Mouse (Mus musculus) activated CD4-positive, CD25-positive, alpha-beta regulatory T cell, adult 4 months (primary cell): ENCODE results near the gene Ssr4. TPM values are rescaled to one million over a fixed set of nuclear protein-coding genes. Genes with fewer than 3 reads are reported as not detected.
"Not testable (repeated sequence)": the region's sequence is repeated elsewhere in the genome, so short reads cannot be mapped to it uniquely, and the experiment has no call there.

Source experiments
- ATAC-seq: one replicate; pipeline ENCODE4 v1.8.0; 2017
- polyA plus RNA-seq, 2 experiments: library from polyadenylated mRNA; unstranded; fragments of 100-300 nt; shearing (Covaris generic); gene quantifications; one replicate each; pipeline ENCODE4 v1.2.1; 2017

The Ssr4 gene
- 100 to 1,000 TPM; 233 to 244 TPM for polyA plus RNA-seq

DNA sequence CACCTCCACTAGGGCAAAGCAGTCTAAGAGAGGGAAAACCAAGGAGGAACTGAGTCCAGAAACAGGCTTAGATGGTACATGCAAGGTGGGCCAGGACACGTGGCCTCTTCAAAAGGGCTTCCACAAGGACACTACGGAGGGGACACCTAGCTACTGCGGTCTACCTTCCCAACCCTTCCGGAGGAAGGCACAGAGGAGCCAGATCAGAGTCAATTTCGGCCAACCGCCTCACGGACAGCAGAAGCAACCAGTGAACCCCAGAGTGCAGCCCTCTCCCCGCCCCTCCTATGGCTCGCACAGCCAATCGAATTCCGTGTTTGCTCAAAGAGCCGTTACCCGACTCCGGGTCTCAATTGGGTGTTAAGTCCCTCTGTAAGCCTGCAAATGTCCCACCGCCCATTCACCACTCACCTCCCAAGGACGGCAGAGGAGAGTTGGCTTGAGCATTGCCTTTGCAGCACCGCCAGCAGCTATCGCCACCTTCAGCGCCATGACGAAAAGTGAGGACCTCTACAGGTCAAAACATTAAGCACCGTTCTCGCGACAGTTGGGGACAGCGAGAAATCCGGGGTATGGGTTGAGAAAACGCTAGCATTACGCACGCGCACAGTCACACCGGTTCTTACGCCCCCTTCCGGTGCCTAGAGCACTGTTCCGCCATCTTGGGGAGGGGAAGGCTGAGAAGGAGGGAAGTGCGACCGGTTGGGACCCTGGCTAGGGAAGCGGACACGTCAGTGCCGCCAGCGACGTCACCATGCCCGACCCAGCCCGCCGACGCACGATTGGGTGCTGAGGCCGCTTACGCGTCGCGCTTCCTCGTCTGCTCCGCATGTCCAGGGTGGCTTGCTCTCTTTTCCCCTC lies at the start of gene Ssr4, which contains the start of gene Idh3g:
Gene Ssr4, plus strand, starts transcription at position 665 of the 861 bp plus-strand sequence.
Gene Idh3g, minus strand, starts transcription at position 534 of the 861 bp plus-strand sequence.
- ATAC-seq: peak; percentile 88

DNA sequence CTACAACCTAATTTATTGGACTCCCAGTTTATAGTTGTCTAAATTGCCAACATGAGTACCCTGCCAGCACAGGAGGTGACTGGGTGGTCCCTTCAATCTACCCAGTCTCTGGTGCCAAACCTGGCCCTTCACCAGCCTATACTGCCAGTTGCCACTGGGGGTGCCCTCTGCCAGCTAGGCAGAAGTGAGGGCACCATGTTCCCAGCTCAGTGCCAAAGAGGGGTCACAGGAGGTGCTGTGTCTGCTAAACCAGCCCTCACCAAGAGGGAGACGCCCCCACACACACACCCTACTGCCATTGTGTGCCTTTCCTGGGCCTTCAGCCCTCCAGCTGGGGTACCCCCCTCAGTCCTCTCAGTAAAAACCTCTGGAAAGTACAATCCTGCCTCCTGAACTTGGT lies 48.7 kb upstream of the Ssr4 start:
- ATAC-seq: no peak

DNA sequence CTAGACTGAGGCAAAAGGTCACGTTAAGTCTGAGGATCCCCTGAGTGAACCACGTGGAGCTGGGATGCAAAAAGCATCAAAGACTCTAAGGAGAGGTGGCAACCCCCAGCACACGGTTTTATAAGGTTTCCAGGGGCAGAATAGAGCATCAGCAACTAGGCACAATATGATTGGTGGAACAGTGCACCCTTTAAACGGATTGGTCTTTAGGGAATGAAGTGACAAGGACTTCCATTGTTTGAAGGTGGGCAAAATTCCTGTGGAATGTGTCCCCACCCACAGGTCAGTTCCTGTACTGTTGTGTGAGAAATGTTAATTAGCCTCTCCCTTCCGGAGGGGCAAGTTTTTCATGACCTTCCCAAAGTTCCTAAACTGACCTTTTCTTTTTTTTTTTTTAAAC lies 47.7 kb upstream of the Ssr4 start:
- ATAC-seq: no peak

DNA sequence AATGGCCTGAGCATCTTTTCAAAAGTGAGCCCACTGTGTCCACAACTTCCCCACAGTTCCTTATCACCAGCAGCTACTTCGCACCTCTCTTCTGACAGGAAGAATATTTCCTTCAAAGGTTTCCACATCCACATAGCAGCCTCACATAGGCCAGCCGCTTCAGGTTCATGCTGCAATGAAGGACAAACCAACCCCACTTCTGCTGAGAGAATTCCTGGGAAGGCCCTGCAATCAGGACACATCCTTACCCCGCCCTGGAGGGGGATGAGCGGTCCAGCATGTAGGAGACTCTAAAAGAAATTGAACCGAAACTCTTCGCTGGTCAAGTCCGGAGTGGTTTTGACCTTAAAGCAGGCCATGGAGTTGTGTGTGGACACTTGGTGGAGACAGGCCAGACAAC lies 47.0 kb upstream of the Ssr4 start:
- not testable (repeated sequence) for ATAC-seq

DNA sequence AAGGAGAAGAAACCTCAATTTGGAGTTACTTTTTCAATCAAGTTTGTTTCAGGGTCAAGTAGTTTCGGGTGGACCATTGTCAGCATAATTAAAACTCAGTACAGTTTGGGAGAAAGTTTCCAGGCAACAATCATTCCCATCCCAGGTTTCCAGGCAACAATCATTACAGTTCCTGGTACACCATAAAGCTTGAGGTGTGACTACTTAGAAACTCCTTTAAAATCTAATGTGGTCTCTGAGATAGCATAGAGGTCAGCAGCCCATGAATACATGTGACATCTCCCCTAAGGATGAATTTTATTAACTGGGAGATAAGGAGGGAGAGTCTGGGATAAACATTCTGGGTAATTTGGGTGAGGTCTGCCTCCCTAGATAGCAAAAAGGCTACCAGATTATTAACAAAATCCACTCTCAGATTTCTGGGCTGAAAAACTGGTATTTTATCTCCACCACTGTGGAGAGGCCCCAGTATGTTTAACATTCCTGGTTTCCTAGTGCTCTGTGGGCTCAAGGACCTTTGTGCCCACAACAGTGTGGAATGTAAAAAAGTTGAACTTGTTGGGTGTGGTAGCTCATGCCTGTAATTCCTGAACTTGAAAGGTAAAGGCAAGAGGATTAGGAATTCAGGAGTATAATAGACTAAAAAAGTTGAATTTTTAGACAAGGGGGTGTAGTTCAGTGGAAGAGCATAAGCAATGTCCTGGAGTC lies 41.9 kb upstream of the Ssr4 start:
- no peak for ATAC-seq

DNA sequence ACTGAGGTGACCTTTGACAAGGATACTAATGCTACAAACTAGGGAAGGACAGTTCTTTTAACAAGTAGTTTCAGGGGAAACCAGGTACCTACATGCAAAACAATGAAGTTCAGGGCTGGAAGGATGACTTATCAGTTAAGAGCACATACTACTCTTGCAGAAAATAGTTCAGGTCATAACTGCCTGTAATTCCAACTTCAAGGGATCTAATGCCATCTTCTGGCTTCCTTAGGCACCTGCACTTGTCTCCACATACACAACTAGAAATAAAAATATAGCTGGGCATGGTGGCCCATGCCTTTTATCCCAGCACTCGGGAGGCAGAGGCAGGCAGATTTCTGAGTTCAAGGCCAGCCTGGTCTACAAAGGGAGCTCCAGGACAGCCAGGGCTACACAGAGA lies 37.9 kb upstream of the Ssr4 start:
- ATAC-seq: no peak

DNA sequence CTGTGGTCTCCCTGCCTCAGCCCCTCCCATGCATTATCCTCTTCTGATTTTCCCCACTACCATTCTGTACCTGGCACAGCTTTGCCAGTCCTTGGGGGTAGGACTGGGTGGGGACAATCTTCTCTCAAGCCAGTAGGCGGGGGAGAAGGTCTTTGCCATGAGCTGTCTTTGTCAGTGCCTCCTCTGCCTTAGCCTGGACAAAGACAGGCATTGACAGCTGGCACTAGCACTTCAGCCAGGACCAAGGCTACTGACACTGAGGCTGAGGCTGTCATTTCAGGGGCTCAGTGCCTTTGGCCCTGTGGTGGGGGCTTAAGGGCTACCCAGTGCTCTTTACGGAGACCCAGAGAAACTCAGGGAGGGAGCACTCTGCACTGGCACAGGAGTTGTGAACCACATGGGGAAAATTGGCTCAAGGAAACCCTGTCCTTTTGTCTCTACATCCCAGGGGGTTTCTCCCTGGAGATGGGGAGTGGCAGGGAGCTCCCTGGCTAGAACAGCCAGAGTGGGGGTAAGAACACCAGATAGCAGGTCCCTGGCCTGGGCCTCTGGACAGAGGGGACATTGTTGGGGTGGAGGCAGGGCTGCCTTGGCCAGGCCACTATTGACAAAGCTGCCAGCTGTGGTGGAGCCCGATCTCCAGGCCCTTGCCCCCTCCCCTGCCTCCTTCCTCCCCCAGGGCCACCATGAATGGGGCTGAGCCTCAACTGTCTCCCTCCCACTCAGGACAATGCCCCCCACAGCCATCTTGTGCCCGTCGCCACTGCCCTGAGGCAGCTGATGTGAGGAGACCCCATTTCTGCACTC lies 30.3 kb upstream of the Ssr4 start, which contains the start of gene Plxnb3:
Gene Plxnb3, plus strand, starts transcription at position 757 of the 807 bp plus-strand sequence.
- ATAC-seq: no peak

DNA sequence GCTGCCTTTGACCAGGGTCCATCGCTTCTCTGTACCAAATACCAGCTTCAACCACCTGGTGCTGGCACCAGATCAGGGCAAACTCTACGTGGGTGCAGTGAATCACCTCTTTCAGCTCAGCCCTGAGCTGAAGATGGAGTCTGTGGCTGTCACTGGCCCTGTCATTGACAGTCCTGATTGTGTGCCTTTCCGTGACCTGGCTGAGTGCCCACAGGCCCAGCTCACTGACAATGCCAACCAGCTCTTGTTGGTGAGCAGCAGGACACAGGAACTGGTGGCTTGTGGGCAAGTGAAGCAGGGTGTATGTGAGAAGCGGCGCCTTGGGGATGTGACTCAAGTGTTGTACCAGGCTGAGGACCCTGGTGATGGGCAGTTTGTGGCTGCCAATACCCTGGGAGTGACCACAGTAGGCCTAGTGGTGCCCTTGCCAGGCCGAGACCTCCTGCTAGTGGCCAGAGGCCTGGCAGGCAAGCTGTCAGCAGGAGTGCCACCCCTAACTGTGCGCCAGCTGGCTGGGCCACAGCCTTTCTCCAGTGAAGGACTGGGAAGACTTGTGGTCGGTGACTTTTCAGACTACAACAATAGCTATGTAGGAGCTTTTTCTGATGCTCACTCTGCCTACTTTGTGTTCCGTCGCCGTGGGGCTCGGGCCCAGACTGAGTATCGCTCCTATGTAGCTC lies 28.1 kb upstream of the Ssr4 start:
- ATAC-seq: no peak

DNA sequence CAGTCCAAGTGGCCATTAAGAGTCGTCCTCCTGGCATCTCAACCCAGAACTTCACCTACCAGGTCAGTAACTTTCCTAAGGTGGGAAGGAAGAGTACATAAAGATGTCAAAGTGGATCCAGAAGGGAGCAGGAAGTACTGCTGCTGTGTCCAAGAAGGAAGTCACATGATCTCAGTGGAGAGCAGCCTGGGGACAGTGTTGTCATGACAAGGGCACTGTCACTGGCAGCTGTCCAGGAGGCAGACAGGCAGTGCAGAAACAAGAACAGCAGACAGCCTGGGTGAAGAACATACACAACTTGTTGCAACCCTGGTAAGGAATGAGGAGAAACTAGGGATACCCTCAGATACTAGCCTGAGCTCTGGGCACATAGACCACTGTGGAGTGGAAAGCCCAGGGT lies 21.5 kb upstream of the Ssr4 start:
- no peak for ATAC-seq

DNA sequence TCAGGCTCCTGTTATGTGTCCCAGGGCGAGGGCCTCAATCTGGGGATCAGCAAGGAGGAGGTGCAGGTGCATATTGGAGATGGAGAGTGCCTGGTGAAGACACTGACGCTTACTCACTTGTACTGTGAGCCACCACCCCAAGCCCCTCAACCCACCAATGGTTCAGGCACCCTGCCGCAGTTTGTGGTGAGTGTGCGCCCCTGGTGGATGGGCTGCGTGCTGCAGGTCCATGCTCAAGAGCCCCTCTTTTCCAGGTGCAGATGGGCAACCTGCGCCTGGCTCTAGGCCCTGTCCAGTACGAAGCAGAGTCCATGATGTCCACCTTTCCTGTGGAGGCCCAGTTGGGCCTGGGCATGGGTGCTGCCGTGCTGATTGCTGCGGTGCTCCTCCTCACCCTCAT lies 19.6 kb upstream of the Ssr4 start:
- no peak for ATAC-seq

DNA sequence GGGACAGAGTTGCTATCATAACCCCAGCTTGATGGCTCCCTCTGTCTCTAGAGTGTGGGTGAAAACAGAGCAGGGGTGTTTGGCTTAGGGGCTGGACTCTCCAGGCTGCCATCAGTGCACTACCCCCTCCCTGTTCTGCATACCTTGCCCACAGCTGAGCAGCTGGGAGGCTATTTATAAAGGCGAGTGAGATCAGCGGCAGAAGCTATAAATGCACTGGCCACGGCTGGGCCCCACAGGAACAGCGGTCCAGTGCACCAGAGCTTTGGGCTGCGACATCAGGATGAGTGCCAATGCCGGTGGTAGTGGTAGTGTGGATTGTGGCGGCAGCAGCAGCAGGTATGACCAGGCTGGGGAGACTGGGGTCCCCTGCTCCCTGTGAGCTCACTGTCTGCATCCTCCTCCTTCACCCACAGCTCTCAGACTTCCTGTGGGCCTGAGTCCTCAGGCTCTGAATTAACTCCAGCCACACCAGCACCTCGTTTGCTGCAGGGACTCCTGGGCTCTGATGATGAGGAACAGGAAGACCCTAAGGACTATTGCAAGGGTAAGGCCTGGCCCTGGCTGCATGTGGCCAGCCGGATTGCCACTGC lies 12.6 kb upstream of the Ssr4 start, which contains the start of gene Srpk3:
Gene Srpk3, plus strand, starts transcription at position 238 of the 593 bp plus-strand sequence.
- no peak for ATAC-seq

DNA sequence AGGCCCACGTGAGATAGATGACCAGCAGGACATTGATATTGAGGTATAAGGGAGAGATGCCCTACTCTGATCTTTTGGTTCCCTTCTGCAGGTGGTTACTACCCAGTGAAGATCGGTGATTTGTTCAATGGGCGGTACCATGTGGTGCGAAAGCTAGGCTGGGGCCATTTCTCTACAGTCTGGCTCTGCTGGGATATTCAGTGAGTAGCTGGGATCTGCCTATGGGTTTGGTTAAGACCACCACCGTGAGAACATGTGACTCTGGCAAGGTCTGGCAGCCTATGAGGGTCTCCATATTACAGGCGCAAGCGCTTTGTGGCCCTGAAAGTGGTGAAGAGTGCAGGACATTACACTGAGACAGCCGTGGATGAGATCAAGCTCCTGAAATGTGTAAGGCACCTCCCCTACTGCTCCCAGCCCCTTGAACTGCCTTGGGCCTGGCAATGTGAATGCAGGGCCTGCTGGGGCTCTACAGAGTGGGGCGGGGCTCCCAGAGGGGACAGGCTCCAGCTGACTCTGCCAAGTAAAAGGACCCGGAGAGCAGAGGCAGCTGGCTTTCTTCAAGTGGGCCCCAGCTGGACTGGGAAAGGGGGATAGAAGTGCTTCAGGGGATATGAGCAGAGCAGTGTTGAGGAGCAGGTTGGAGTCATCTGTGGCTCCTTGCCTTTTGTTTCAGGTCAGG lies 11.9 kb upstream of the Ssr4 start:
- ATAC-seq: no peak

DNA sequence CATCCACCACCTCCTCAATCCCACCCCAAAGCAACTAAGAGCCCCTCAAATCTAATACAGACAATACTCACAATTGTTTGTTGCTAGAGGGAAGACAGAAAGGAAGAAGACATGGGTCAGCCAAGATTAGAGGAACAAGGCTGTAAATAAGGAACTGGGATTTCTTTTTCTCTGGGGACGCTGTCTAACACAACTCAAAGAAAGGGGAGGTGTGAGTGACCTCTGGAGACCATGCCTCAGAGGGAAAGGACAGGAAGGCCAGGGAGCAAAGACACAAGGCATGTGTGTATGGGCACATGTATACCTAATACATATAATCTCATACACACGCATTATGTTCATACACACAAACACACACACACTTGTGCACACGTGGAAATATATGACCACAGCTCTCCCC lies 4.6 kb upstream of the Ssr4 start:
- no peak for ATAC-seq

DNA sequence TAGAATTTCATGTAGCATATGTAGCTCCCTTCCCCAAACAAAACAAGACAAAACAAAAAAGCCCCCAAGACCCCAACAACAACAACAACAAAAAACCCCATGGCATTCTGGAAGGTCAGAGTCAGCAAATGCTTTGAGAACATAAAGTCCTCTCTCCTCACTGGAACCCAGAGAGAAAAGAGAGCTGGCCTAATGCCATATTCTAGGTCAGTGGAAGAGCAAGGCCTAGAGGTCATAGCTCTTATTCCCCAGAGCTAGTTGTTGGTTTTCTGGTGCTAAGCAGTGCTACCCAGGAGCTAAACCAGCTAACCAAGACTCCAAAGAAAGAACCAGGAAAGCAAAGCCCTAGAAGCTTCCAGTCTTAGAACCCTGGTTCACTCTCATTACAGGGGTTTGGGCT lies 1.2 kb upstream of the Ssr4 start:
- no peak for ATAC-seq

DNA sequence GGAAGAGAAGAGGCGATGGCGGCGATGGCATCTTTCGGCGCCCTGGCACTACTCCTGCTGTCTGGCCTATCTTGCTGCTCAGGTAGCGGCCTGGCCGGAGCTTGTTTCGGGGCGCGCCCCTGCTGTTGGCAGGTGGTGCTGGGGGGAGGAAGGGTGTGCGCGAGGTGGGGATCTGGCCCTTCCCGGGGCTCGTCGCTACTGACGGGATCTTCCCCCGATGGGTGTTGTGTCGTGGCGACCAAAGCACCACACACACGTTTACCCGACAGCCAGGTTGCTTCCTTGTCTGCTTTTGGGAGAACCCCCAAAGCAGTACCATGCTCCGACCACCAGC lies 364 bp downstream of the Ssr4 start:
- ATAC-seq: peak; percentile 20

DNA sequence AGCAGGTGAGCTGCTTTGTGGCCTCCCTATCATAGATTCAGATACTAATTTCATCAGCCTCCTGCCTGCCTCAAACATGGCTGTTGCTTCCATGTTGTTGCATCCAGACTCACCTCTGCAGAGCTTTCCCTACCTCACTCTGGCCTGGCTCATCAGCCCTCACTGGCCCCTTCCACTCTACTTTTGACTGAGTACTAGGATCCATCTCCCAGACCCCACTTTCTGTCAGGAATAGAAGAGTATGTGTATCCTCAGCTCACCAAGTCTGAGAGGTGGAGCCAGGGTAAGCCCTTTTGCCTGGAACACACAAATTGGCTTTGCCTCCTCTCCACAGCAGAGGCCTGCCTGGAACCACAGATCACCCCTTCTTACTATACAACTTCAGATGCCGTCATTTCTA lies 1.7 kb downstream of the Ssr4 start:
- ATAC-seq: no peak

DNA sequence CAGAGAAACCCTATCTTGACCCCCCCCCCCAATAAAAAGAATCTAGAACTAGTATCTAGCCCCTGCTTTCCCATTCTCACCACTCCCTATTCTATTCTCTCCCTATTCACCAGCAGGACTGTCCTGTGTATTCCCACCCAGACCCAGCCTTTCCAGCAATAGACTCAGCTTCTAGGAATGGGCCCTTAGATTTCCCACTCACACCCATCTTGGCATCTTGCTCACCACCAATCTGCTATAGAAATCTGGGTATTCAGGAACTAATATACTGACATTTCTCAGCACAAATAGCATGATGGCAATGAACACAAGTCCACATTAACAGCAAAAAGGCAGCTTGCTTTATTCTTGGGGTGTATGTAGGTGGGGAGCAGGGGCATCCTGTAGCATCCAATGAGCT lies 6.2 kb downstream of the Ssr4 start:
- ATAC-seq: no peak

DNA sequence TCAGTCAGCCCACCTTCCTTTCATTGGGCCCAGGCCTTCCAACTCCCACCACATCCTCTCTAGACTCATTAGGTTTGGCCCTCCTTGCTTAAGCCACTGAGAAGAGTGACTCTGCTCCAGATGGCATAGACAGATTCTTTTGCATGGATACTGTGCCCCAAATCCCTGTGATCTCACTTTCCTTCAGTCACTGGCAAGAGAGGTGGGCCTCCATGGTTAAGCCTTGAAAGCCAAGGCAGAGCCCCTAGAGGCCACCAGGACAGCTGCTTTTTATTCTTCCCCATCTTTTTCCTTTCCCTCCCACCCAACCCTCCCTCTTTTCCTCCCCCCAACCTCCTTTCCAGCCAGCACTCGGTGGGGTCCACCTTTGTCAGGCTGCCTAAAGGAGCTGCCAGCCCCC lies 6.7 kb downstream of the Ssr4 start:
- no peak for ATAC-seq

DNA sequence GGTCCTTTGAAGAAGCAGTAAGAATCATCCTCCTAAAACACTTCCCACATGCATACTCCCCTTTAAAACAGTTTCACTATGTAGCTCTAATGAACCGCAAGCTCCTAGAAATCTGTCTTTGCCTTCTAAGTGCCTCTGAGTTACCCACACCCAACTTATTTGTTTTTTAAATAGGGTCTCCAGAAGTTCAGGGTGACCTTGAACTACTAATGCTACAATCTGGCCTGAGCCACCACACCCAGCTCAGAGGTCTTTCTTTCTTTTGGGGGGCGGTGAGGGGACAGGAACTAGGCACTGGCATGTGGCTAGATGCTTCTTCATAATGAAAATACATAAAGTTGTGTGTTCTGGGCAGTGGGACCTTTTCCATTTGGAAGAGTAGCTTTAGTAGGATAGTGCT lies 10.7 kb downstream of the Ssr4 start:
- ATAC-seq: no peak

DNA sequence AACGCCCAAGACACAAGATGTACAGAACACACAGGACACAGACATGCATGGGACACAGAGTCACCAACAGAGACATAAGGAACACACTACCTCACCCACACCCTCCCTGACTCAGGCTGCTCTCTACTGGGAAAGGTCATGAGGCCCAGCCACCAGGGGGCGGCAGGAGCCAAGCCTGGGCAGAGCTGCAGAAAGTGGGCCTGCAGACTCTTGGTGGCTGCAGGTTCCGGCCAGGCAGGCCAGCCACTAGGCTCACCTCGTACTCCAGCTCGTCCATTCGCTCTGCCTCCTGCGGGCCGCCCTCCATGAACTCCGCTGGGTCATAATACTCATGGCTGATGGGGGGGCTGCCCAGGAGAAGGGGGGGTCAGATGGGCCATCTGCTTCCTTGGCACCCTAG lies 11.7 kb downstream of the Ssr4 start:
- peak; percentile 61 for ATAC-seq

DNA sequence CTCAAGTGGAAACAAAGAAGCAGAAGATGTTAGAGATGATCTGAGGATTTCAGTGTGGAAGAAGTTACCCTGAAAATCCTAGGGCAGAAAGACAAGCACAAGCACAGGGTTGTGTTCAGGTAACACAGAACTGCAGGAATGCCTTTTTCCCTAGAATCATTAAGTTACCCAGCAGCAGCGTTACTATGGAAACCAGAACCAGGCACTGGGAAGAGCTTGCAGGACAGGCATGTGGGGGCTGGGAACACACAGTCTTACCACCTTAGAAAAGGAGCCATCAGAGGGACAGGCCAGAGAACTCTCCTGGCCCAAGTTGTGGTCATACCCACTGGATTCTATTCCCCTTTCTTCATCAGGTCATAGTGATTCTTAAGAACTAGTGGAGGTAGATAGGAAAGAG lies 19.0 kb downstream of the Ssr4 start:
- no peak for ATAC-seq

DNA sequence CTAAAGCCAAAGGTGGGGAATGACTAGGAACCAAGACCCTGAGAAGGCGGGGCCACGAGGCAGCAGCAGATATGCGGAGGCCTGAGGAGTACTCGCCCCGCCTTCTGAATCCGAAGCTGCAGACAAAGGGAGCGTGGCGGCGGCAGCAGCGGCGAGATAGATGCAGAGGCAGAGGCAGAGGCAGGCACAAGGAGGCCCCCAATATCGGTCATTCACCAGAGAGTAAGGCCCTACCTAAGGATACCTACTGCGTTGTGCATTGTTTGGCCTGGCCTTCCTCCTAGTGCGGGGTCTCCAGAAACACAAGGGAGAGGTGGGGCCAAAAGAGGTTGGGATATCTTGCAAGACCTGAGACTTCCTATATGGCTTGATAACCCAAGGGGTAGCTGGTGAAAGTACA lies 28.2 kb downstream of the Ssr4 start:
- ATAC-seq: no peak
